Mouse (Mus musculus): Measurements from ENCODE around the gene Yipf6. TPM values are rescaled to one million over a fixed set of nuclear protein-coding genes. Genes with fewer than 3 reads are reported as not detected.

The Yipf6 gene
- total and polyA plus RNA-seq, 3 experiments, result 19.0 to 20.2 TPM; not detected in 1

DNA sequence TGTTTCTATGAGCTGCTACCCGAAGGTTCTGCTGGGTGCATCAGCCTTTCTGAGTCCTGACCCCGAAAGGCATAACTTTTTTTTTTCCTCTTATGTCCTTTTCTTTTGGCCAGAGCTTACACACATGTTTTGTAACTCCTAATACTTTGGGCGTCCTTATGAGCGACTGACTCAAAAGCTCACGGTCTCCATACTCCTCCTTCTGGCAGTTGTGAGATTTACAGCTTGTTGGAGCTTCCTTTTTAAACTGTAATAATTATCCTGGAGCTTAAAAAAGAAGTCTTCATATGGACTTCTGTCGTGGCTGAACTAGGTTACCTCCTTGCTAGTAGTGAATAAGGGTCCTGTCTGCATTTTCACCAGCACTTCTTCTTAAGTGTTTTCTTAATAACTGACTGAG lies 16.7 kb upstream of the Yipf6 start:
- Histone ChIP-seq H3K36me3 (ENCODE audit: control insufficient read depth in 1 of 2, insufficient read depth in 2 of 2, low read length in 2 of 2) (no peaks in the 10 kb centered on the region), H3K79me2 (ENCODE audit: control insufficient read depth, insufficient read depth, low read length, poor library complexity) (no peaks in the 10 kb centered on the region), H3K27me3 (ENCODE audit: control insufficient read depth in 1 of 2, insufficient read depth in 2 of 2, low read length in 2 of 2) (no peaks in the 10 kb centered on the region), H3K4me3 (ENCODE audit: control insufficient read depth in 1 of 2, insufficient read depth in 1 of 2, low read depth in 2 of 2, low read length in 2 of 2) (no peak overlapping the region), H3K9ac (ENCODE audit: control insufficient read depth, low read depth, low read length, poor library complexity, severe bottlenecking) (no peak overlapping the region), H3K27ac (ENCODE audit: control insufficient read depth, low read depth, low read length) (no peak overlapping the region), H3K9me3 (replicated peaks; ENCODE audit: insufficient read depth, low read length) (no peaks in the 10 kb centered on the region), H3K4me1 (ENCODE audit: control insufficient read depth in 1 of 2, insufficient read depth in 2 of 2, low read length in 2 of 2) (no peaks in the 10 kb centered on the region)
- TF ChIP-seq MYC (IDR thresholded peaks at IDR 0.05; ENCODE audit: low read depth, low read length) (no peak), MYB (IDR thresholded peaks at IDR 0.05; ENCODE audit: low read depth, low read length) (no peak), E2F4 (IDR thresholded peaks at IDR 0.05; ENCODE audit: borderline replicate concordance, low read depth, low read length) (no peak), CTCF (IDR thresholded peaks at IDR 0.05 in 2 of 3, conservative IDR thresholded peaks at IDR 0.05 in 1 of 3; ENCODE audit: control insufficient read depth in 1 of 3, insufficient read depth in 1 of 3, low read depth in 2 of 3, low read length in 3 of 3, poor library complexity in 1 of 3, severe bottlenecking in 1 of 3) (peak in 2 of 3 experiments; percentile 33 to 57; a peak in 5 of 6 replicates), SMC3 (IDR thresholded peaks at IDR 0.05; ENCODE audit: low read depth, low read length) (peak; percentile 65), USF1 (IDR thresholded peaks at IDR 0.05; ENCODE audit: low read depth, low read length) (no peak), ZC3H11A (IDR thresholded peaks at IDR 0.05; ENCODE audit: low read depth, low read length) (0 out of 2 replicates have a peak, but pooled peaks have one; percentile 24), TAL1 (IDR thresholded peaks at IDR 0.05; ENCODE audit: low read length) (no peak), RAD21 (IDR thresholded peaks at IDR 0.05; ENCODE audit: low read depth, low read length) (peak; percentile 50), USF2 (IDR thresholded peaks at IDR 0.05; ENCODE audit: borderline replicate concordance in 1 of 2, insufficient read depth in 1 of 2, low read depth in 1 of 2, low read length in 2 of 2) (no peak), TCF12 (IDR thresholded peaks at IDR 0.05; ENCODE audit: low read depth, low read length) (no peak), JUND (IDR thresholded peaks at IDR 0.05; ENCODE audit: low read depth, low read length) (no peak)
- peak; percentile 51 for DNase-seq (ENCODE audit: low read depth, low spot score)

DNA sequence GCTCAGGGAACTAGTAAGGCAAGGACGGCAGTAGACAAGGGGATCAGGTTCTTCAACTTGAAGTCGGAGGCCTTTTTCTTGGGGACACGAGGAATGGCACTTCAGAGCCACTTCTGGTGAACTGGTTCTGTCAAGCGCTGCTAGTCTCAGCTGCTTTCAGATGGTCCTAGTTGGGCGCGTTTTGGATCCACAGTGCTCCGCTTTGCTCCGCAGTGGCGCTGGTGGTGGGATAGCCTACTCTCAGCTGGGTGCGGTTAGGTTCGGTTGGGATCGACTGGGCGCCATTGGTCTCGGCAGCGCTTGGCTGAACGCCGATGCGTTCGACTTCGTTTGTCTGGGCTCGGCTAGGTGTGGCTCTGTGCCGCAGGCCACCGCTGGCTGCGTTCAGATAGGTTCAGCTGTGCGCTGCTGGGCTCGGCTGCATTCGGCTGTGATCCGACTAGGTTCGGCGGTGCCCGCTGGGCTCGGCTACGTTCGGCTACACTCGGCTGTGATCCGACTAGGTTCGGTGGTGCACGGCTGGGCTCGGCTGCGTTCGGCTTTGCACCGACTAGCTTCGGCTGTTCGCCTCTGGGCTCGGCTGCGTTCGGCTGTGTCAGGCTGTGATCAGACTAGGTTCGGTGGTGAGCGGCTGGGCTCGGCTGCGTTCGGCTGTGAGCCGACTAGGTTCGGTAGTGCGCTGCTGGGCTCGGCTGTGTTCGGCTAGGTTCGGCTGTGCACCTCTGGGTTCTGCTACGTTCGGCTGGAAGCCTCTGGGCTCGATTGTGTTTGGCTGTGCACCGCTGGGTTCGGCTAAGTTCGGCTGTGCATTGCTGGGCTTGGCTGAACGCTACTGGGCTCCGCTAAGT lies 815 bp downstream of the Yipf6 start:
- H3K36me3 ChIP-seq (ENCODE audit: control insufficient read depth in 1 of 2, insufficient read depth in 2 of 2, low read length in 2 of 2), result peaks cover 0 to 2% of the 10 kb centered on the region in 2 experiments; a peak in 2 of 4 replicates
- no peak for TF ChIP-seq GABPA (IDR thresholded peaks at IDR 0.05; ENCODE audit: low read depth, low read length)
- H3K27ac ChIP-seq (ENCODE audit: control insufficient read depth, low read depth, low read length), result 0 out of 2 replicates have a peak overlapping the region, but pooled peaks have one; percentile 54
- H3K79me2 ChIP-seq (ENCODE audit: control insufficient read depth, insufficient read depth, low read length, poor library complexity), result peaks cover 15% of the 10 kb centered on the region
- H3K9me3 ChIP-seq (replicated peaks; ENCODE audit: insufficient read depth, low read length), result no peaks in the 10 kb centered on the region
- peaks cover 0 to 10% of the 10 kb centered on the region in 2 experiments; a peak in 2 of 4 replicates for H3K4me1 ChIP-seq (ENCODE audit: control insufficient read depth in 1 of 2, insufficient read depth in 2 of 2, low read length in 2 of 2)
- peaks cover 0 to 1% of the 10 kb centered on the region in 2 experiments; a peak in 1 of 4 replicates for H3K27me3 ChIP-seq (ENCODE audit: control insufficient read depth in 1 of 2, insufficient read depth in 2 of 2, low read length in 2 of 2)
- peak overlapping the region; percentile 90 for H3K9ac ChIP-seq (ENCODE audit: control insufficient read depth, low read depth, low read length, poor library complexity, severe bottlenecking)
- DNase-seq (ENCODE audit: low read depth, low spot score), result peak; percentile 68
- peak overlapping the region; percentile 72 to 83 for H3K4me3 ChIP-seq (ENCODE audit: control insufficient read depth in 1 of 2, insufficient read depth in 1 of 2, low read depth in 2 of 2, low read length in 2 of 2)

All from MEL (cell line).